Mouse (Mus musculus): ENCODE results near the gene Ubl7.

The Ubl7 gene

DNA sequence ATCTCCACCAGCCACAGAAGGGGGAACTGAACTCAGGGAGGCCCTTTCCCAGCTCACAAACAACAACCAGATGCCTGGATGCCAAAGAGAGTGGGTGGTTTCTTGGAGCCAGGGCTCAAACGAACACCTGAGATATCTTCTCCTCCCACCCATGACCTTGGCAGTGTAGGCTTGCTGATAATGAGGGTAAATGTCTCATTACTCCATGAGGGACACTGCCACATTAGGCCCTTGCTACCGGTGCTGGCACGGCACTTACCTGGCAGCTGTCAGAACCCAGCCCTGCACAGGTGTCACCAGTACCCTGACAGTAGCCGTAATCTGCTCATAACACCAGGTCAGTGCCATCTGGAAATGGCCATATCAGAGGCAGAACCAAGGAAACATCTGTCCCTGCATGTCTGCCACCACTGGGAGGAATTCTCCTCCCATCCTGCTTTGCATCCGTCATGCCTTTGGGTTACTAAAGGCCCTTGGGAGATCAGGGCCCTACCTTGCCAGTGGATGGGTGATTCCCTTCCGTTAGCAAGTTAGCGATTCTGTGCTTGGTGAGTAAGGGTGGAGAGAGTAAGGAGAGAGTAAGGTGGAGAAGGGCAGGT is 37.7 kb downstream of the Ubl7 start:
- no peak for DNase-seq (ENCODE audit: low spot score in 2 of 2)

DNA sequence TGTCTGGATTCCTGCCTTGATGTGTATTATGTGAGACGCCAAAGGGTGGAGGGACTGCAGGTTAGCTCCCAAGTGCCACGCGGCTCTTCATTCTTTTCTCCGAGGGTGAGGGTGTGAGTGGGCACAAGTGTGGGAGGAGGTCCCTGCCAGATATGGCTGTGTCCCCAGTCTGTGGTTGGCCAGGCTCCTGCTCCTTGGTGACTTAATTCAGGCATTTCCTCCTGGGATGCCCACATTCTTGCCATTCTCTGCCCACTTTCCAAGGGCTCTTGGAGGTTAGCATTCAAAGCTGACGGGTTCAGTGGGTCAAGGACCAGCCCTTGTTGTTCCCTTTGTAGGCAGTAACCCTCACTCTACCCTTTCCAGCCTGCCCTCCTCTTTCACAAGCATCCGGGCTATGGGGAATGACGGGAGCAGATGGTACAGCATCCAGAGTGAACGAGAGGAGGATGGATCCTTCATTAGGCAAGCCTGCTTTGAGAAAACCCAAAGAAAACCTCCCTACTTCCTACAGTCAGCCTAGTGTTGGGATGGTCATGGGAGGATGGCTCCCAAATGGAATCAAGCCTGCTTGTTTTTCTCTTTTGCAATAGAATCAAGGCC is 38.4 kb downstream of the Ubl7 start:
- DNase-seq (ENCODE audit: low spot score in 2 of 2): no peak

DNA sequence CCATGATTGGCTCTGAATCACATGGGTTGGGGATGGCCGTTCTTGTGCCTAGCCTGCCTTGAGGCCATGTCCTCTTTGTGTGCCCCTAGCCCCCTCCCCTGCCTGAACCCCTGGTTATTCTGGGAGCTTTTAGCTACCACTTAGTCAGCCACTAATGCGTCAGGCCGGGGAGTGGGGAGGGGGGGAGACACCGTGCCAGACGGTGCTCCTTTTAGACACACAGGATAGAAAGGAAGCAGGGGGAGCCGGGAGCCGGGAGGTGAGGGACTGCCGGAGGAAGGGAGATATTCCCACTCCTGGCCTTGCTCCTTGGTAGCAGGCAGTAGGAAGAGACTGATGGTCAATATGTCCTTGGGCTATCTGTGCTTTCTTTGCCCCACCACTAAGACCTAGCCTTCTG is 39.1 kb downstream of the Ubl7 start:
- DNase-seq (ENCODE audit: low spot score in 2 of 2): no peak

DNA sequence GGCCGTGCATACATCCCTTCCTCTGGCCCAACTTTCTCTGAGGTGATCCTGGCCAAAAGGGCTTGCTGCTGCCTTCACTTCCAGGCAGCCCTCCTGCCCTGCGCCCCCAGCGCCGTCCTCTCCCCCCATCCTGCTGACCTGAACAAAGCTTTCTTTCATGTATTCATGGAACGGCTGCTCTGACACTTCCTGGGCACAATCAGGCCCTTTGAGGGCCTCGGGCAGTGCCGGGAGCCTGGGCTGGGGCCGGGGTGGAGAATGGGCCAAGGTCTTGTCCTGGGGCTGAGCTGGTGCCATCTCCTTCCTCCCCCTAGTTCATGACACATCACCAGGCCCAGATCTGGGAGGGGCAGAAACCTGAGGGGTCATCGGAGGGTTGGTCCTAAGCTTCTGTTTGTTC is 39.7 kb downstream of the Ubl7 start:
- no peak for DNase-seq (ENCODE audit: low spot score in 2 of 2)

DNA sequence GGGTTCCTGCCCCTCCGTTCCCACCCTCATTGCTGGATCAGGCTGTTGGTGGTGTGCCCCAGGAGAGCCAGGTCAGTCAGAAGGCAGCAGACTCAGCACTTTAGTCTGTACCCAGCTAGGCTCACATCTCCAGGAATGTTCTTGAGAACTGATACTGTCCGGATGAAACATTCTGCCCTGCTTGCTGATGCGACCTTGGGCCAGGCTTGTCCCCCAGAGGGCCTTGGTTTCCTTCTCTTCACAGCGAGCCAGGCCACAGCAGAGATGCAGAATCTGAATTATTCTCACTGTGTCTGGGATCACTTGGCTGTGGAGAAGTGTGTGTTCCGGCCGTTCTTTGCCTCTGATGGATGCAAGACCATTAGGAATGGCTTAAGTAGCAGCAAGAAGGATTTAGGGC is 41.2 kb downstream of the Ubl7 start:
- DNase-seq (ENCODE audit: low spot score in 2 of 2): no peak

DNA sequence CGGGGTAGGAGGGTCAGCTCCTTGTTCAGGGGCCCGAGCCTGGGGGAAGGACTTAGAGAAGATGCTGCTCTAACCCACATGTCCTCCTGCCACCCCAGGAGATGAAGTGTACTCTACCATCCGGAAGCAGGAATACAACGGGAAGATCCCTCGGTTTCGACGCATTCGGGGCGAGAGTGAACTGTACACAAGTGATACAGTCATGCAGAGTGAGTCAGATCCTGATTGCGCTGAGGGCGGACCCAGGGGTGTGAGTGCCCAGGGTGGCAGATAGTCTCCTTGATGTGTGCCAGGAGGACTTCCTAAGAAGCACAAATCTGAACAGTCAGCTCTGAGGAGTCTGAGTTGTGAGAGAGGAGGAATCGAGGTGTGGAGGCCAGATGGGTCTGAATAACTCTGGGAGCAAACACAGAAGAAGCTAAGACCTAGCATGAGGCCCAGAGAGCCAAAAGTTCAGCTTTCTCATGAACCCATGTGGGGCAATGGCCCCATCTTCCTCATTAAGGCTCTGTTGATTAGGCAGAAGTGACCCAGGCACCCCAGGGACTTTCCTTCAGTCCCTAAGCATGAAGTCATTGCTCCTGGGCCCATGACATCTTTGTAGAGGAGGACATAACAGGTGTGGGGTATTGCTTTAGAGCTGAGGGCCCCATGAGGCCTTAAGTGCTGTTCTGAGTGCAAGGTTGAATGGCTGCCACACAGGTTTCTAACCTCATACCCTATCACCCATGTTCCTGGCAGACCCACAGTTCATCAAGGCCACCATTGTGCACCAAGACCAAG is 44.4 kb downstream of the Ubl7 start:
- no peak for DNase-seq (ENCODE audit: low spot score in 2 of 2)

DNA sequence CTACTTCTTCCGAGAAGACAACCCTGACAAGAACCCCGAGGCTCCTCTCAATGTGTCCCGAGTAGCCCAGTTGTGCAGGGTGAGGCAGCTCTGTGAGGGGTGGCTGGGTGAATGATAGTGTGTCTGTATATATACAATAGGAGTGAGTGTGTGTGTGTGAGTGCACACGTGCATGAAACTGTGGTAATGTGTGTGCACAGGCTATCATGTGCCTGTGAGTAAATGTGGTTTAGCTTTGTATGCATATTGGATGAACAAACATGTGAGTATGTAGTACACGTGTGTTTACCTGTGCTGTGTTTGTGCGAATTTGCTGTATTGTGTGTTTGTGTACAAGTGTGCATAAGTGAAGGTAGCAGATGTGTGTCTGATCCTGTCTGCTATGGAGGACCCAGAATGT is 45.0 kb downstream of the Ubl7 start:
- DNase-seq (ENCODE audit: low spot score in 2 of 2): no peak

DNA sequence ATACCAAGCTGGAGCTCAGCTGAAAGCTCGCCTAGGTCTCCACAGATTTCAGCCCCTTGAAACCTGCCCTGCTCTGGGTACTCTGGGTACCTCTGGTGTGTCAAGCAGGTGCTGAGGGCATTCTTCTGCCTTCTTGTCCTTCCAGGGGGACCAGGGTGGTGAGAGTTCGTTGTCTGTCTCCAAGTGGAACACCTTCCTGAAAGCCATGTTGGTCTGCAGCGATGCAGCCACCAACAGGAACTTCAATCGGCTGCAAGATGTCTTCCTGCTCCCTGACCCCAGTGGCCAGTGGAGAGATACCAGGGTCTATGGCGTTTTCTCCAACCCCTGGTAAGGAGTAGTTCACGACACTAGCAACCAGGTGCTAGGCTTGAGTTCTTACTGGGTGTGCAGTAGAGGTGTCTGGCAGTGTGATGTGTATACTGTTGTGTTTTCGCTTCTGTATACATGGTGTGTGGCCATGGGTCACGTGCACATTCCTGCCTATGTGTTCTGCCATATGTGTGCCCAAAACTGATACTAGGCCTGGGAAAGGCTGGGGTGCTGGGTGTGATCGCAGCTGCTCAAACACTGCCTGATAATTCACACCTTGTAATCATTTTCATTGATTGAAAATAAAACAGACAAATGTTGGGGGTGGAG is 45.5 kb downstream of the Ubl7 start:
- DNase-seq (ENCODE audit: low spot score in 2 of 2): no peak

DNA sequence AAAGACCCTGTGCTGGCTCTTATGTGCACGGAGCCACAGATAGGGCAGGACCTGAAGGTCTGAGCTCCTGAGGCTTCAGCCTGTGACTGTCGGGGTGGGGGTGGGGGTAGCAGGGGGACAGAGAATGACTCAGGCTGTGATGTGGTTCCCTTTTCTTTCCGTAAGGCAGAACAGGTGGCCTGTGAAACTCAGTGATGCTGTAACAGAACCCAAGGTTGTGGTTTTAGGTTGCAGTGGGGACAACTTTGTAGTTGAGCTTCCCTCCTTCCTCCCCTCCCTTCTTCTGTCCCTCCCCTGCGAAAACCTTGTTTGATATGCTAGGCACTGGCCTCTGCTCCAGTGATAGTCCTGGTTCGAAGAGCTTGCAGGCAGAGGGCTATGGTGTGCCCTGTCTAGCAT is 46.1 kb downstream of the Ubl7 start:
- no peak for DNase-seq (ENCODE audit: low spot score in 2 of 2)

DNA sequence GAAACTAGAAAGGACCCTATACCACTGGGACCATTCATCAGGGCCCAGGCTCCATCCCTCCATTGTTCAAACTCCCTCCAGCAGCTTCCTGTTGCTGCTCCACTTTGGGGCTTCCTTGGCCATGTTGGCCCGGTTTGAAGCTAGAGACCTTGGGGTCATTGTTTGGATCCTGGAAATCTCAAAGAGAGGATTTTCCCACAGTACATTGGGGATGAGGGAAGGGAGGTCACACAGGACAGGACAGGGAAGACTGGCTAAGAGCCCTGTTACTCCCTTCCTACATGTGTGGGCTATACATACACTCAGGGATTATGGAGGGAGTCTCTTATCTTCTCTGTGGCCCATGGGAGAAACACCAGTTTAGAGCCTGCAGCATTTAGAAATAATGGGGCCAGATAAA is 47.8 kb downstream of the Ubl7 start:
- no peak for DNase-seq (ENCODE audit: low spot score in 2 of 2)

DNA sequence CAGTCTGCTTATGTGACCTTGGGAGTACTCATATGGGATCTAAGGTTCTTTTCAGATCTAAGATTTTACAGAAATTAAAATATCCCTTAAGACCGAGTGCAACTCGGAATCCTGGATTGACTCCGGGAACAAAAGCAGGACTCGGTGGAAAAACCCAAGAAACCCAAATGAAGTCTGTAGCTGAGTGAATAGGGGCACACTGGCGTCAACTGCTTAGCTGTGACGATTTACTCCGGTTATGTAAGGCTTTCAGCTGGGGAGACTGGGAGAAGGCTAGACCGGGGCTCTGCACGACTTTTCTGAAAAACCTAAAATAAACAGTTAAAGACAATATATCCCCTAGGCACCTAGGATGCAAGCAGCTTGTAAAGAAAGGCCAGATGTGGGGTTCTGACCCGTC is 48.6 kb downstream of the Ubl7 start:
- DNase-seq (ENCODE audit: low spot score in 2 of 2): no peak

DNA sequence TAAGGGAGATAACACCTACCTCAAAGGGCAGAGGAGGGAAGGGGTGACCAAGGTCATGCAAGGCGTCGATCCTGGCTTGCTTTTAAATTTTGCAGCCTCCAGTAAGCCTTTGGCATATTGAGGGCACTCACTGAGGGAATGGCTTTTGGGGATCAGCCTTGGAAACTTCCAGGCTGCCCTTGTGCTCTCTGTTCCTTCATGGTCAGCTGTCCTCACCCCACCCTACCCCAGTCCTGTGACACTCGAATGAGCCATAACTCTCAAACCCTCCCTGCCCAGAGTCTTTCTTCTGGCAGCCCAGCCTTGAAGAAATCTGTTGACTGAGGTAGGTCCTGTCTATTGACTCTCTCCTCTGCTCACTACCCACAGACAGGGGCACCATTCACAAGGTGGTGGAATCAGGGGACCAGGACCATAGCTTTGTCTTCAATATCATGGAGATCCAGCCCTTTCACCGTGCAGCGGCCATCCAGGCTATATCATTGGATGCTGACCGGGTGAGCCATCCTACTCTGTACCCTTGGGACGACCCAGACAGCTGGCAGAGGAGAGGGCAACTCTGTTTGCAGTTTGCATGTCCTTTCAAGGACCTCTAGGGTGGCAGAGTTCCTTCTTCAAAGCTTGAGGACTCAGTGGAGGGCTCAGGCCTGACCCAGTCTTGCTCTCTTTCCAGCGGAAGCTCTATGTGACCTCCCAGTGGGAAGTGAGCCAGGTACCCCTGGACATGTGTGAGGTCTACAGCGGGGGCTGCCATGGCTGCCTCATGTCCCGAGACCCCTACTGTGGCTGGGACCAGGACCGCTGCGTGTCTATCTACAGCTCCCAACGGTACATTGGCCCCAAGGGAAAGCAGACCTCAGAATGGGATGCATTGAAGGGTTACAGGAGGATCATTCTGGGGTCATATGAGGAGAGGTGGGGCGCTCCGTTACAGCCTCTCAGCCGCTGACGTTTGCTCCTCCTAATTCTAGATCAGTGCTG is 49.4 kb downstream of the Ubl7 start:
- no peak for DNase-seq (ENCODE audit: low spot score in 2 of 2)

DNA sequence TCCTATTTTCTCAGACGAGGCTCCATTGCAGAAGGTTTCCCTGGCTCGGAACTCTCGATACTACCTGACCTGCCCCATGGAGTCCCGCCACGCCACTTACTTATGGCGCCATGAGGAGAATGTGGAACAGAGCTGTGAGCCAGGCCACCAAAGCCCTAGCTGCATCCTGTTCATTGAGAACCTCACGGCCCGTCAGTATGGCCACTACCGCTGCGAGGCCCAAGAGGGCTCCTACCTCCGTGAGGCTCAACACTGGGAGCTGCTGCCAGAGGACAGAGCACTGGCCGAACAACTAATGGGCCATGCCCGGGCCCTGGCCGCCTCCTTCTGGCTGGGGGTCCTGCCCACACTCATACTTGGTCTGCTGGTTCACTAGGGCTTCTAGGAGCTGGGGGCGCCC is 50.4 kb downstream of the Ubl7 start:
- DNase-seq (ENCODE audit: low spot score in 2 of 2): no peak

DNA sequence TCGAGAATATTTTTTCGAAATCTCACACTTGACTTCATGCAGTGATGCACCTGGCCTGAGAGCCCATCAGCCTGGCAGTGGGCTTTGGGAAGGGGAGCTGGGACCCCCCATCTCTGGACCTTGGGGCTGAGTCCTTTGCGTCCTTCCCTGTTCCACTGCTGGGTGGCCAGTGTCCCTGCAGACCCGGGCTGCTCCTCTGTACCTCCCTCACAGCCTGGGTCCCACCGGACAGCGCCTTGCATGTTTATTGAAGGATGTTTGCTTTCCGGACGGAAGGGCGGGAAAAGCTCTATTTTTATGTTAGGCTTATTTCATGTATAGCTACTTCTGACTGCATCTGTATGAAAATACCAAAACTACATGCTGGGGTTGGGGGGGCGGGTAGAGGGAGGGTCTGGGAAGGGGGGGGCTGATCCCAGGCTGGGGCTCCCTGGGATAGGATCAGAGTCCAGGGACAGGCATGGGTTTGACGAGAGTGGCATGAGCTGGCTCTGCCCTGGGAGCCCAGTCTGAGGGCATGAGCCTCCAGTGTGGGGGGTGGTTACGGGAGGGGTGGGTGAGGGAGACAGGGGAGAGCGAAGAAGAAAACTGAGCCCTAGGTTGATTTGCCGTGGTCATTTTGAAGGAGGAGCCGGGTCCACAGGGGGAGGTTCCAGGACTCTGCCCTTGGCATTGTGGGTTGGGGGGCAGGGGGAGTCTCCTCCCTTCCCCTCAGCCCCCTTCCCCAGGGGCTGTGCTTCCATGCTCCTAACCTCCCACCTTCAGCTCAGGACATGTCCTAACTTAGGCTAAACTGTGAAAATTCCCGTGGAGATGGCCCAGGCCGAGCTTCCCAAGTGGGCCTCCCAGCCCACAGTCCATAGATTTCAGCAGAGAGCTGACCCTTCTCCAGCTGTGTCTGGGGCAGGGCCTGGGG is 51.3 kb downstream of the Ubl7 start:
- DNase-seq (ENCODE audit: low spot score in 2 of 2): no peak

DNA sequence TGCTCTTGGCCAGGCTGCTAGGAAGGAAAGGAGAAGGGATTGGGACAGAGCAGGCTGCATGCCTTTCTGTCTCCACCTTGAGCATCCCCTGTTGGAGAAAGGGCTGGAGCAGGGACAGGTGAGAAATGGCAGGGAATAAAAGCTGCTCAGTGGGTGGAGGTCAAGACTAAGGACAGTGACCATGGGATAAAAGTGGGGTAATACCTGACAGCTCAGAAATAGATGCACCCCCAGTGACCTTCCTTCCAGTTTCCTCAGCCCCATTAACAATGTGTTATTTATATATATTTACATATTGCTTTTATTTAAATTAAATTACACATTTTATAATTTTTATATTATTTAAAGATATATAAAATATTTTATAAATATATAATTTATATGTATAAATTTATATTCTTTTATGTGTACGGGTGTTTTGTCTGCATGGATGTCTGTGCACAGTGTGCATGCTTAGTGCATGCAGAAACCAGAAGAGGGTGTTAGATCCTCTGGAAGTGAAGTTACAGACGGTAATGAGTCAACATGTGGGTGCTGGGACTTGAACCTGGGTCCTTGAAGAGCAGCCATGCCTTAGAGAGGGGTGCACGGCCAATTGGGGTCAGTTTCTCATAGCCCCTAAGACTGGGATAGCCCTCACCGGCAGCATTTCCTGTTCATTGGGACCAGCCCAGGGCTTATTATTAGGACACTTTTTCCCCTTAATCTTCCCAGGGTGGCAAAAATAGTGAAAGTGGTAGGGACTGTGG is 52.6 kb downstream of the Ubl7 start:
- no peak for DNase-seq (ENCODE audit: low spot score in 2 of 2)

DNA sequence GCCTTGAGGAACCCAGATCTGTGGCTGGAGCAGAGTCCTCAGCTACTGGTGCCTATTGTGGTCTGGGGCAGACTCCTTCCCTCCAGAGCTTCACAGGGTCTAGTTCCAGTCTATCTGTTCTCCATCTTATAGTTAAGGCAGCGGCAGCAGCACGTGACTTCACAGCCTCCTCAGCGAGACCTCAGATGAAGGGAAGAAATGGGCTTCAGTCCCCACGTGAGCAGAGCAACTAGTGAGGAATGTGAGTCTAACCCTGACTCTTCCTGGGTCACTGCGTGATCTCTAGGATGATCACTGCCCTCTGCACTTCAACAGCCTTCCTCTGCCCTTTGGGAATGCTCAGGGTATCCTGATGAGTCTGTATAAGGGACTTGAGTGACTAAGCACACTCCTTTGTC is 53.2 kb downstream of the Ubl7 start:
- no peak for DNase-seq (ENCODE audit: low spot score in 2 of 2)

DNA sequence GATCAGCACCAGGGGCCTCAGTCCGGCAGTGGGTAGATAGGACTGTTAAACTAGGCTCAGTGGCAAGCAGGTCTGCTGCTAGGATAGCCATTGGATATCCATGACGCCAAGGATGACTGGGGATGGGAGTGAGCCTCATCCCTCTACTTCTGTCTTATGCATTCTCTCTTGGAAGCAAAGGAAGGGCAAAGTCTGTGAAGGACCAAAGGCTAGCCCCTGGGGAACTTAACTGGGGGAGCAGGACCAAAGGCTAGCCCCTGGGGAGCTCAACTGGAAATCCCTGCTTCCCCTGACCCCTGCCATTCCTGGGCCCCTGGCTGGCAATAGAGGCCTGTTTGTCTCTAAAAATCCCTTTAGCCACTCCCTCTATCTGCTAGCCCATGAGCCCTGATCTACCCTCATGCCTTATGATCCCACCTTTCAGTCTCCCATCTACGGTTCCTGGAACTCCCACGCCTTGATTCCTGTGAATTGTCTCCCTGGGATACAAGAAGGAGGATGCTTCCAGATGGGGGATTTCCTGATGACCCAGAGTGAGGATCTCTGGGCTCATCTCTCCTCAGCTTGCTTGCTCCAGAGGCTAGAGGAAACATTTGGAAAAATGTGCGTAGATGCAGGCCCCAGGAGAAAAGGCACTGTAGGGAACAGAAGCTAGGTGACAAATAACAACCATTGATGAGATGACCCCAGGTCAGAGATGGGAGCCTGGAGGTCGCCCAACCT is 53.9 kb downstream of the Ubl7 start:
- DNase-seq (ENCODE audit: low spot score in 2 of 2): no peak

DNA sequence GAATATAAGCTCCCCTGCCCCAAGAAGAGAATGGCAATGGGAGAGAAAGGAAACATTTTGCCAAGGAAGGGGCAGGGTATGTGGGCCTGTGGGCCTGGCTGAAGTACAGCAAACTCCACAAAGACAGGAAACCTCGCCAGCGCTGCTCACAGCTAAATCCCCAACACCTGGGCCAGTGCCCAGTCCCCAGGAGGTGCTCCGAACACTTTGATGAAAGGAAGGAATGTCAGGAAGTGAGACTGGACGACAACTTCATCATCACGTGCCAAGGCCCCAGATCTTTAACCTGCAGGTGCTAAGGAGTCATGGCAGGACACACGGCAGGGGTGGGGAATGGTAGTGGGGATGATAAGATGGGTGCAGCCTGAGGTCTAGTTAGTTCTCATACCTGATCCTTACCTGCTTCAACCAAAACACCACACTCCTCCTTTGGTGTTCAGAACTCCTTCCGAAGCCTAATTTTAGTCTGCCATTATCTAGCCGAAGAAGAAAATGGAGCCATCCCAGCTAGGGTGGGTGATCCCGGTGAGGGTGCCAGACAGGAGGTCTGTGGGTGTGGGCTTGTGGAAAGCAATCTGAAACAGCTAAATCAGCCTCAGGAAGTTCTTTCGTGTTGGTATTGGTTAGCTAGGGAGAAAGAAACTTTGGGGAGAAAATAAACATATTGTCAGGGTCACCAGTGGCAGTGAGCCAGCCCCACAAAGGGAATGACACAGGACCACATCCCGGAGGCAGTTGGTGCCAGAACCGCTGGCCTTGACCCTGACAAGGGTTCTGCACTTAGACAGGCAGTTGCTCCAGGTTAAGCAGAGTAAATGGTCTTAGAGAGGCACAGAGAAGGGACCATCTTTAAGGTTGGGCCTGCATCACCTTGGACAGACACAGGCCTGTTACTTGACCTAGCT is 54.8 kb downstream of the Ubl7 start:
- DNase-seq (ENCODE audit: low spot score in 2 of 2): no peak
